Mouse (Mus musculus) heart, embryonic 13.5 days (tissue): ENCODE measurements around the gene Ppp1r12b. TPM values are rescaled to one million over a fixed set of nuclear protein-coding genes. Genes with fewer than 3 reads are reported as not detected.
A peak's percentile ranks its signal among the peaks of the same experiment; 100 is the strongest.

Source experiments
- ATAC-seq: fragments of 200-750 bp; cut with Nextera tagmentation; 2 replicates; pipeline ENCODE4 v1.8.0; 2017; ENCODE audit warnings: moderate TSS enrichment; ENCODE audit not compliant: insufficient number of reproducible peaks, low FRiP score, low TSS enrichment; ENCODE audit errors: extremely low read depth
- H3K27ac ChIP-seq: fragments of 300-500 bp; sonication (generic); replicated peaks from 2 replicates; pipeline ENCODE4 v1.5.1; 2015; ENCODE audit warnings: moderate library complexity, mild to moderate bottlenecking, inconsistent platforms
- H3K27me3 ChIP-seq: fragments of 300-500 bp; sonication (generic); replicated peaks from 2 replicates; pipeline ENCODE4 v1.6.1; 2015; ENCODE audit warnings: mild to moderate bottlenecking, inconsistent platforms
- H3K36me3 ChIP-seq: fragments of 300-500 bp; sonication (generic); 2 replicates; pipeline ENCODE4 v1.6.1; 2015; ENCODE audit warnings: mild to moderate bottlenecking, inconsistent platforms
- H3K4me1 ChIP-seq: fragments of 300-500 bp; sonication (generic); 2 replicates; pipeline ENCODE4 v1.6.1; 2015; ENCODE audit warnings: inconsistent platforms
- H3K4me2 ChIP-seq: fragments of 300-500 bp; sonication (generic); 2 replicates; pipeline ENCODE4 v1.6.1; 2015; ENCODE audit warnings: inconsistent platforms, mild to moderate bottlenecking, moderate library complexity
- H3K4me3 ChIP-seq: fragments of 300-500 bp; sonication (generic); 2 replicates; pipeline ENCODE4 v1.5.1; 2015; ENCODE audit warnings: moderate library complexity, mild to moderate bottlenecking, inconsistent platforms
- H3K9ac ChIP-seq: fragments of 300-500 bp; sonication (generic); 2 replicates; pipeline ENCODE4 v1.6.1; 2015; ENCODE audit warnings: inconsistent platforms, mild to moderate bottlenecking, moderate library complexity
- H3K9me3 ChIP-seq: fragments of 300-500 bp; sonication (generic); 2 replicates; pipeline ENCODE4 v1.6.1; 2016; ENCODE audit warnings: inconsistent platforms
- WGBS: fragments of 180-500 bp; shearing (Covaris S2); methylation state at CpG from one replicate; pipeline ENCODE4 v1.1.7; 2015; ENCODE audit warnings: mixed read lengths; 5-methylcytosine and 5-hydroxymethylcytosine counted together
- polyA plus RNA-seq: library from polyadenylated mRNA; unstranded; fragments of >200 nt; fragmentation: Nextera tagmentation; extraction: Ambion mirVana; gene quantifications from 2 replicates; pipeline ENCODE4 v1.2.1, GENCODE M21; 2015

Ppp1r12b gene
- polyA plus RNA-seq, 1 experiment from 2014 or later, result 20.3 TPM

DNA sequence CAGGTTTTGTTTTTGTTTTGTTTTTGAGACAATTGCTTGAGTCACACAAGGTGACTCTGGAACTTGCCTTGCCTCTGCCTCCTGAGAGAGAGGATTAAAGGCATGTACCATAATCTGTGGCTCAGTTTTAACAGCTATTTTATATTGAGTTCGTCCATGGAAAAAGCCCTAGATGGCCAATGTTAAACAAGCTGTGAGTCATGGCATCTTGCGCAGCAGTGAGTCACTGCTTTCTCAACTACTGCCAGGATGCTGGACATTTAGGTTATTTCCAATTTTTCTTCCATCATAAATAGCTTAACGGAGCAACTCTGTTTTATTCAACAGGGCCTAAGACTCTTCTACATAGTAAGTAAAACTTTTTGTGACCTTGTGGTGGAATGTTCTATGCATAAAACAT is 137.0 kb downstream of the Ppp1r12b start:
- H3K27ac ChIP-seq, result no peak overlapping the region
- H3K36me3 ChIP-seq, result peaks cover 14% of the 10 kb centered on the region
- peaks cover 73% of the 10 kb centered on the region for H3K4me1 ChIP-seq
- H3K4me2 ChIP-seq, result no peak overlapping the region
- no peak overlapping the region for H3K9ac ChIP-seq
- no peak overlapping the region for H3K4me3 ChIP-seq
- no peaks in the 10 kb centered on the region for H3K27me3 ChIP-seq
- 91% methylated on average over 3 of the region's 3 CpGs for WGBS
- H3K9me3 ChIP-seq, result no peaks in the 10 kb centered on the region
- ATAC-seq, result no peak

DNA sequence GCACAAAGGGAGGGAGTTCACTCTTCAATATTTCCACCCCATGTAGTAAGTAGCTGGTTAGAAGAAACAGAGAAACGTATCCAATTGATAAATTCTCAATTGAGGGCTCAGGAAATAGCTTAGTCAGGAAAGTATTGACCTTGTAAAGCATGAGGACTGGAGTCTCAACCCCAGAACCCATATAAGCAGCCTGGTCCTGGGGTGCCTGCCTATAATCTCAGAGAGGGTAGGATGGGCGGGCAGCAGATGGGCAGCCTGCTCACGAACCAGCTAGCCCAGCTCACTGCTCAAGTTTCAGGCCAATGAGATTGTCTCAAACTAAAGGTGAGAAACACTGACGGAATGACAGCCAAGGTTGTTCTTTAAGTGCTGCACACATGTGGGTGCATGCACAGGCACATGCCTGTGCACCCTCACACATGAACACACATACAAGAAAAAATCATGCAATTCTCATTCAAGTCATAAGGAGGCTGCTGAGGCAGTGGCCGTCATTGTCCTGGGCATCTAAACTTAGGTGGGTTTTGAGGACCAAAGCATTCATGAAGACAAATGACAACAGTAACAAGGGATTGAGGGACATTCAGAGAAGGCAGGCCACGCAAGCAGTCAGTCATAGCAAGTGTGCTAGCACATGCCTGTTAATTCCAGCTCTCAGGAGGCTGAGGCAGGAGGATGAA is 137.7 kb downstream of the Ppp1r12b start:
- no peaks in the 10 kb centered on the region for H3K9me3 ChIP-seq
- no peaks in the 10 kb centered on the region for H3K27me3 ChIP-seq
- ATAC-seq, result no peak
- peak overlapping the region; percentile 88 for H3K27ac ChIP-seq
- whole genome bisulfite sequencing, result 86% methylated on average over 6 of the region's 6 CpGs
- H3K4me3 ChIP-seq, result no peak overlapping the region
- no peak overlapping the region for H3K9ac ChIP-seq
- peaks cover 67% of the 10 kb centered on the region for H3K4me1 ChIP-seq
- H3K4me2 ChIP-seq, result no peak overlapping the region
- H3K36me3 ChIP-seq, result peaks cover 21% of the 10 kb centered on the region

DNA sequence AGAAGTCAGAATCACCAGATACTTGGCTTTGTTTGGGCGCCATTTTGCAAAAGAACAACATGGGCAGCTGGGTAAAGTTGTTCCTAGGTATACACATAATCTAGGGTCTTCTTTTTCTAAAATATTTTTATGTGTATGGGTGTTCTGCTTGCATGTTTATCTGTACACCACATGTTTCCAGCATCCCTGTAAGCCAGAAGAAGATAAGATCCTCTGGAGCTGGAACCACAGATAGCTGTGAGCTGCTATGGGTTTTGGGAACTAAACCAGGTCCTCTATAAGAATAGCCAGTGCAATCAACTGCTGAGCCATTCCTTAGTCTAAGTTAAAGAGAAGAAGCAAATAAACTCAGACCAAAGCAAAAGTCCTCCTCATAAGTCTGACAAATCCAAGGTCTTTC is 138.6 kb downstream of the Ppp1r12b start:
- H3K9me3 ChIP-seq, result no peaks in the 10 kb centered on the region
- no peak for ATAC-seq
- no peaks in the 10 kb centered on the region for H3K27me3 ChIP-seq
- H3K4me1 ChIP-seq, result peaks cover 67% of the 10 kb centered on the region
- WGBS, result 90% methylated on average over 1 of the region's 1 CpGs
- H3K9ac ChIP-seq, result no peak overlapping the region; the same call in 1 of the 2 replicates
- peaks cover 21% of the 10 kb centered on the region for H3K36me3 ChIP-seq
- peak overlapping the region; percentile 36 for H3K4me2 ChIP-seq
- H3K27ac ChIP-seq, result peak overlapping the region; percentile 88
- H3K4me3 ChIP-seq, result no peak overlapping the region

DNA sequence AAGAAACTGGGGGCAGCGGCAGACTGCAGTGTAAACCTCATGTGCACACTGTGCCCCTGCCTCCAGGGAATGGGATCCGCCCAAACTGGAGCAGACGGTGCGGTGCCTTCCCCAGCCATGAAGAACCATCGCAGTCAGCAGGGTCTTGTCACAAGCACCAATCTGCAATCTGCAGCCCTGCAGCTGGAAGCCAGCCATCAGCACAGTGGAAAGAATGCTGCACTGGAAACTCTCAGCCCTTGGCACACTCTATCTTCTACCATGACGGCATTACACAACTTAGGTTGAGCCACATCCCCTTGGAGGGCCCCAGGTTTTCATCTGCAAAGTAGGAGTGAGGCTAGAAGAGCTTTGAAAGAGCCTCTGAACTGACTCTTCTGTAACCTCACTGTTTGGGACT is 139.1 kb downstream of the Ppp1r12b start:
- peak overlapping the region; percentile 88 for H3K27ac ChIP-seq
- ATAC-seq, result peak; percentile 86
- H3K4me1 ChIP-seq, result peaks cover 67% of the 10 kb centered on the region
- peaks cover 21% of the 10 kb centered on the region for H3K36me3 ChIP-seq
- peak overlapping the region; percentile 36 for H3K4me2 ChIP-seq
- H3K9ac ChIP-seq, result no peak overlapping the region; the same call in 1 of the 2 replicates
- no peaks in the 10 kb centered on the region for H3K9me3 ChIP-seq
- no peak overlapping the region for H3K4me3 ChIP-seq
- H3K27me3 ChIP-seq, result no peaks in the 10 kb centered on the region
- WGBS, result 16% methylated on average over 6 of the region's 6 CpGs

DNA sequence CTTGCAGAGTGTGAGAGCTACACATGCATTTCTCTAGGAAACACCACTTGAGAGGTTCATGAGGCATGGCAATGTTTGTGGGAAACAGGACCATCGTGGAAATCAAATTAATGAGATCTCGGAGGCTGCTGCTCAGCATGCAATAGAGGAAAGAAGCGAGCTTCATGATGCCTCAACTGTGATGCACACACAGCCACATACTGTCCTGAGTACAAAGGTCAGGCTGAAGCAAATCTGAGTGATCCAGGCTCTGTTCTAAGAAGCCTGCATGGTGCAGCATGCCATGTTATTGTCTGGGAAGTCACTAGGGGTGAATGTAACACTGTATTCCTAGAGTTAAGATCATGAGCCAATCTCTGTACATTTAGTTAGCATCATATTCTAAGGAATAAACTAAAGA is 140.0 kb downstream of the Ppp1r12b start:
- no peak overlapping the region for H3K4me2 ChIP-seq
- H3K36me3 ChIP-seq, result peaks cover 27% of the 10 kb centered on the region
- H3K4me3 ChIP-seq, result no peak overlapping the region
- peak overlapping the region; percentile 88 for H3K27ac ChIP-seq
- H3K4me1 ChIP-seq, result peaks cover 60% of the 10 kb centered on the region
- WGBS, result 79% methylated on average over 3 of the region's 3 CpGs
- H3K9me3 ChIP-seq, result no peaks in the 10 kb centered on the region
- H3K27me3 ChIP-seq, result no peaks in the 10 kb centered on the region
- no peak for ATAC-seq
- H3K9ac ChIP-seq, result 0 out of 2 replicates have a peak overlapping the region, but pooled peaks have one; percentile 8

DNA sequence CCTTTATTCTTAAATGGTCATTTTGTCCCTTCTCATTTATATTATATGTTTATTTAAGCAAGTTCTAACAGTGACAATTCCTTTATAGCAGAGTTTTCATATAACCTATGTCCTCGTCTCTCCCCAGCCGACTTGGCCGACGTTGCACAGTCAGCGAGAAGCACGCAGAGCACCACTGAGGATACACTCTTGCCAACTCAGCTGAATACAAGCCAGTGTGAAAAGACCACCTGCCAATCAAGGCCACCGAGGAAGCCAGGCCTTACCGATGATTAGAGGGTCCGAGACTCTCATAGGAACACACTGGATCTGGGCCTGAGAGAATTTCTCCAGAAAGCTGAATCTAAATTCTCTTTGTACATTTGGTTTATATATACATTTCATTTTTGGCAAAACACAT is 150.3 kb downstream of the Ppp1r12b start:
- no peaks in the 10 kb centered on the region for H3K27me3 ChIP-seq
- H3K4me2 ChIP-seq, result no peak overlapping the region
- H3K9me3 ChIP-seq, result no peaks in the 10 kb centered on the region
- no peak for ATAC-seq
- WGBS, result 81% methylated on average over 9 of the region's 9 CpGs
- H3K27ac ChIP-seq, result peak overlapping the region; percentile 98
- peaks cover 4% of the 10 kb centered on the region for H3K36me3 ChIP-seq
- H3K4me1 ChIP-seq, result peaks cover 69% of the 10 kb centered on the region
- H3K9ac ChIP-seq, result no peak overlapping the region
- no peak overlapping the region for H3K4me3 ChIP-seq

DNA sequence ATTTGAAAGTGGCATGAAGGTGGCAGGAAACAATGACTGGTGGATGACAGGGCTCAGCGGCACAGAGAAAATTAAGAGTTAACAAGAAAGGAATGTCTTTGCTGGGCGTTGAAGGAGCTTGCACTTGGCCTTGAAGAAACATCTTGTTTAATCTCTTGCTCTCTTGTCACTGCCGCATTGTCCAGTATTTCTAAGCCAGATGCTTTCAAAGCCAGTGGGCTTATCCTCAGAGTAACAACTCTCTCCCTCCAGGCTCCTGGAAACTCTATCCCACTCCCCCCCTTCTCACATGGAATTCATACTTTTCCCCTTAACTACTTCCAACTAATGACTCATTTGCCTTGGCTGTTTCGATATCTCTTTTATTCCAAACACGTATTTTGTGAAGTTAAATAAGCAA is 151.4 kb downstream of the Ppp1r12b start:
- peak overlapping the region; percentile 98 for H3K27ac ChIP-seq
- H3K9me3 ChIP-seq, result no peaks in the 10 kb centered on the region
- H3K27me3 ChIP-seq, result no peaks in the 10 kb centered on the region
- H3K4me1 ChIP-seq, result peaks cover 71% of the 10 kb centered on the region
- peaks cover 6% of the 10 kb centered on the region for H3K36me3 ChIP-seq
- peak overlapping the region; percentile 81 for H3K9ac ChIP-seq
- H3K4me3 ChIP-seq, result no peak overlapping the region
- 27% methylated on average over 5 of the region's 5 CpGs for WGBS
- H3K4me2 ChIP-seq, result peak overlapping the region; percentile 67
- no peak for ATAC-seq

DNA sequence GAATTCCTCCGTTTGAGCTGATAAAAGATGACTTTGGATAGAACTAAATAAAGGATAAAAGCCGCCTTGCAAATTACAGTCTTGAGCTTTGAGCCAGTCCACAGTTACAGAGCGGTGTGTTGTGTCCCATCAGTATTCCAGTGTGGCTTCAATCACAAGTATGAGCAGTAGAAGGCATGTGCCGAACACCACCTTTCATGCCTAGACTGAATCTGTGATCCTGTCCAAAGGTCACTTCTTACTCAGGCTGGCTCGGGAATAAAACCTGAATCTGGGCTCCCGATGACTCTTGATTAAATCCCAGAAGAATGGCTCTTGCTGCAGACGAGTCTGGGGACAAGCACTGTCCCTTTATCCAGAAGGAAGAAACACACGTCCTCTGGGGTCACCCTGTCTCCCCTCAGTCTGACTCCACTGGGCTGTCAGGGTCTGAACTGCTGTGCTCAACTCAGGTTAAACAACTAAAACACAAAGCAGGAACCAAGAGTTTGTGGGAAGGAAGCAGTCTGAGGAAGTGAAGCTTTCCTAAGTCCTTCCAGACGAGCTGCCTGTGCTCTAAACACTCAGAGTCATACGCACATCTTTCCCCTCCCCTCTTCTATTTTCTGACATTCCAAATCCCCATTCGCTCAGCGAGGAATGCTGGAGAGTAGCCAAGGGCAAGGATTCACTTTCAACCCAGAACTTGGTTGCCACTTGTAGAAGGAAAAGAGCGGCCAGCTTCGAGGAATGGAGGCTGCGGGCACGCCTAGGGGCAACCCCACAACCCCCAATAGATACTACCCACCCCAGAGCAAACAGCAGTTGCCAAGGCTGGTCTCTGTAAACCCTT is 152.2 kb downstream of the Ppp1r12b start:
- Histone ChIP-seq H3K4me1 (peaks cover 71% of the 10 kb centered on the region), H3K27ac (peak overlapping the region; percentile 98), H3K9me3 (no peaks in the 10 kb centered on the region), H3K4me3 (peak overlapping the region; percentile 48), H3K4me2 (peak overlapping the region; percentile 67), H3K36me3 (peaks cover 15% of the 10 kb centered on the region), H3K9ac (peak overlapping the region; percentile 81), H3K27me3 (no peaks in the 10 kb centered on the region)
- 29% methylated on average over 16 of the region's 16 CpGs for WGBS
- ATAC-seq, result no peak

DNA sequence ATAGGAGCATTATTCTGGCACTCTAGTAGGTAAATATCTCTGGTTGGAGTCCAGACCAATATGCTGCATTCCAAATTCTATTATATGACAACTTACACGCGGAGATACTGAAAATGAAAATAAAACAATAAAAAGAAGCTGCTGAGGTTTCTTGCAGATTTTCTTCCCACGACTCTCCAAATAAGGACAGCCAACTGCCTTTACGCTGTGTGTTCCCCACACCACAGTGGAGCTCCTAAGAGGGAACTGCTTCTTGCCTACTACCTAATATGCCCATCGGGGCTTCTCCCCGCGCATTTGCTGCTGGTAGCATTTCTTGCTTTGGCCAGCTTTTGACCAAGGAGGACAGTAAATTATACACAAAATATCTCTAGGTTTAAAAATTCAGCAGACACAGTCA is 154.0 kb downstream of the Ppp1r12b start:
- H3K9ac ChIP-seq, result peak overlapping the region; percentile 81

DNA sequence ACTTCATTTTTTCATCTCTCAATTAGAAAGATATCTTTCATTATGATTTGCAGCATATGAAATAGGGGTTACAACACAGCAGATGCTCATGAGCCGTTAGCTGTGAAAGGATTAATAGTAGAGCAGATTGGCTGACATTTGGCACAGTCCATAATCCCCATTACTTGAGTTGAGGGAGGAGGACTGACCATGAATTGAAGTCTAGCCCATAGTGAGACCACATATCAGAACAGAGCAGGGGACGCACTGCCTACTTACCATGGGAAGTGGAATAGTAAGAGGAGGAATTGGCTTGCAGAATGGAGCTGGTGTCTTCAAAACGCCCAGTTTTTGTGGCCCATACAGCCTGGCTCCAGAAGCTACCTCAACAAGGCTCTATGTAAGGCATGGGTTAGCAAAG is 159.2 kb downstream of the Ppp1r12b start:
- H3K9me3 ChIP-seq, result no peaks in the 10 kb centered on the region
- no peak overlapping the region for H3K4me2 ChIP-seq
- no peaks in the 10 kb centered on the region for H3K27me3 ChIP-seq
- no peak for ATAC-seq
- peaks cover 26% of the 10 kb centered on the region for H3K4me1 ChIP-seq
- H3K9ac ChIP-seq, result no peak overlapping the region
- WGBS, result 80% methylated on average over 3 of the region's 3 CpGs
- no peak overlapping the region for H3K27ac ChIP-seq
- H3K36me3 ChIP-seq, result peaks cover 25% of the 10 kb centered on the region
- H3K4me3 ChIP-seq, result no peak overlapping the region

More for the DNA sequence above, 154.0 kb downstream of the Ppp1r12b start:
- ATAC-seq, result no peak
- H3K4me1 ChIP-seq, result peaks cover 62% of the 10 kb centered on the region
- peaks cover 22% of the 10 kb centered on the region for H3K36me3 ChIP-seq
- WGBS, result 82% methylated on average over 7 of the region's 7 CpGs
- H3K27ac ChIP-seq, result peak overlapping the region; percentile 98
- peak overlapping the region; percentile 67 for H3K4me2 ChIP-seq
- H3K9me3 ChIP-seq, result no peaks in the 10 kb centered on the region
- no peaks in the 10 kb centered on the region for H3K27me3 ChIP-seq
- peak overlapping the region; percentile 48 for H3K4me3 ChIP-seq

DNA sequence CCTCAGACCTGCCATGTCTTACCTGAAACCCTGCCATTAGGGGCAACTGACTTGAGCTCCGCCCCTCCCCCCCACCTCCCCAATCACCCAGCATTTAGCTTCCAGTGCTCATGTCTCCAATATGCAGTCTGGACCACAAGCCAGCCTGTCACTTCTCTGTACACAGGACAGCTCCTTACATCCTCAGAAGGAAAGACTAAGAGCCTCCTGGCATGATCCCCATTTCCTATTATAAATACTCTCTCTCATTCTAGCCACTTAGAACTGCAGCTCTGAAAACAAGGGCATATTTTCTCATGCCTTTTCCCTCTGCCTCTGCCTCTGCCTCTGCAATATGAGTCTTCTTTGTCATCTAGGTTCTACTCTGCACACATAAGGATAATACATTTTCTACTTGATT is 159.7 kb downstream of the Ppp1r12b start:
- H3K9me3 ChIP-seq, result no peaks in the 10 kb centered on the region
- no peak overlapping the region for H3K4me2 ChIP-seq
- no peak overlapping the region for H3K4me3 ChIP-seq
- no peak overlapping the region for H3K27ac ChIP-seq
- peaks cover 25% of the 10 kb centered on the region for H3K4me1 ChIP-seq
- no peaks in the 10 kb centered on the region for H3K27me3 ChIP-seq
- 79% methylated on average over 1 of the region's 1 CpGs for WGBS
- ATAC-seq, result no peak
- peaks cover 25% of the 10 kb centered on the region for H3K36me3 ChIP-seq
- H3K9ac ChIP-seq, result no peak overlapping the region
